Mouse (Mus musculus) hindbrain, embryonic 13.5 days (tissue): ENCODE data around the gene Ube2l3. TPM values are rescaled to one million over a fixed set of nuclear protein-coding genes. Genes with fewer than 3 reads are reported as not detected.
"Not testable (repeated sequence)": the region's sequence is repeated elsewhere in the genome, so short reads cannot be mapped to it uniquely, and the experiment has no call there.

Experiments used
- ATAC-seq: fragments of 200-750 bp; cut with Nextera tagmentation; 2 replicates; pipeline ENCODE4 v1.8.0; 2017; ENCODE audit warnings: moderate TSS enrichment; ENCODE audit not compliant: low FRiP score
- H3K27ac ChIP-seq: fragments of 300-500 bp; sonication (generic); 2 replicates; pipeline ENCODE4 v1.5.1; 2015; ENCODE audit warnings: inconsistent platforms, mild to moderate bottlenecking, moderate library complexity
- H3K27me3 ChIP-seq: fragments of 300-500 bp; sonication (generic); 2 replicates; pipeline ENCODE4 v1.6.1; 2015; ENCODE audit warnings: mild to moderate bottlenecking, inconsistent platforms
- H3K36me3 ChIP-seq: fragments of 300-500 bp; sonication (generic); 2 replicates; pipeline ENCODE4 v1.6.1; 2015; ENCODE audit warnings: mild to moderate bottlenecking, inconsistent platforms
- H3K4me1 ChIP-seq: fragments of 300-500 bp; sonication (generic); replicated peaks from 2 replicates; pipeline ENCODE4 v1.6.1; 2015; ENCODE audit warnings: inconsistent platforms
- H3K4me2 ChIP-seq: fragments of 300-500 bp; sonication (generic); 2 replicates; pipeline ENCODE4 v1.6.1; 2015; ENCODE audit warnings: inconsistent platforms, mild to moderate bottlenecking, moderate library complexity
- H3K4me3 ChIP-seq: fragments of 300-500 bp; sonication (generic); 2 replicates; pipeline ENCODE4 v1.5.1; 2015; ENCODE audit warnings: mild to moderate bottlenecking, inconsistent platforms
- H3K9ac ChIP-seq: fragments of 300-500 bp; sonication (generic); 2 replicates; pipeline ENCODE4 v1.6.1; 2015; ENCODE audit warnings: mild to moderate bottlenecking, inconsistent platforms
- H3K9me3 ChIP-seq: fragments of 300-500 bp; sonication (generic); 2 replicates; pipeline ENCODE4 v1.6.1; 2016; ENCODE audit warnings: inconsistent platforms
- WGBS: fragments of 180-500 bp; shearing (Covaris S2); methylation state at CpG from one replicate; pipeline ENCODE4 v1.1.7; 2015; 5-methylcytosine and 5-hydroxymethylcytosine counted together
- polyA plus RNA-seq: library from polyadenylated mRNA; unstranded; fragments of >200 nt; fragmentation: Nextera tagmentation; extraction: Ambion mirVana; gene quantifications from 2 replicates; pipeline ENCODE4 v1.2.1, GENCODE M21; 2015

Gene Ube2l3
- polyA plus RNA-seq, 1 experiment from 2014 or later, result 319 TPM

GRCm38 (mm10) chr16:17168049-17168448, 34.4 kb downstream of the Ube2l3 start:
- Histone ChIP-seq H3K4me3 (no peak overlapping the region), H3K36me3 (peaks cover 40% of the 10 kb centered on the region), H3K9me3 (no peaks in the 10 kb centered on the region), H3K9ac (no peak overlapping the region), H3K4me1 (no peaks in the 10 kb centered on the region), H3K4me2 (no peak overlapping the region), H3K27ac (no peak overlapping the region), H3K27me3 (no peaks in the 10 kb centered on the region)
- ATAC-seq, result no peak
- WGBS, result 89% methylated on average over 5 of the region's 5 CpGs

GRCm38 (mm10) chr16:17167179-17167578, 35.3 kb downstream of the Ube2l3 start:
- no peaks in the 10 kb centered on the region for H3K9me3 ChIP-seq
- H3K4me2 ChIP-seq, result no peak overlapping the region
- H3K9ac ChIP-seq, result no peak overlapping the region
- no peaks in the 10 kb centered on the region for H3K4me1 ChIP-seq
- no peak overlapping the region for H3K4me3 ChIP-seq
- no peak overlapping the region for H3K27ac ChIP-seq
- H3K36me3 ChIP-seq, result peaks cover 34% of the 10 kb centered on the region
- no peak for ATAC-seq
- no peaks in the 10 kb centered on the region for H3K27me3 ChIP-seq

- H3K4me1 ChIP-seq, H3K4me2 ChIP-seq, H3K9ac ChIP-seq, H3K27ac ChIP-seq, ATAC-seq, H3K4me3 ChIP-seq, H3K27me3 ChIP-seq, H3K9me3 ChIP-seq: not testable (repeated sequence)
- WGBS, result 95% methylated on average over 1 of the region's 1 CpGs
- peaks cover 30% of the 10 kb centered on the region for H3K36me3 ChIP-seq
These were observed 37.0 kb downstream of the Ube2l3 start for GRCm38 (mm10) chr16:17165478-17165877.

DNA sequence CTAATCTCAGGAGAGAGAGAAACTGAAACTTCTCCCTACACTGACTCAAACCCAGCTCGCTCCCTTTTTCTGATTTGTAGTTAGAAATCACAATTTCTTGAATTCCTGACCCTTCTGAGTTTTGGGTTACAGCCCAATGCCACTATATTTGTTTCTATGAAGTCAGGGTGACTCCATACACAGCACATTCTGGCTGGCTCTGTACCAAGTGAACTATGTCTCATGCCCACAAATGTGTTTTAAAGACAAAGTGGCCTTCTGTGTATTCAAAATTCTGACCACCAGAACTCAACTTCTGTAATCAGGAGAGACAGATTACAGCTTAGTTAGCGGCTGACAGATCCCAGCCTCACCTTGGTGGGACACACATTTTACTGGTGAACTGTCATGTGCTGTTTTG, 48.1 kb downstream of the Ube2l3 start:
- Histone ChIP-seq H3K4me1 (no peaks in the 10 kb centered on the region), H3K27ac (no peak overlapping the region), H3K27me3 (no peaks in the 10 kb centered on the region), H3K4me2 (no peak overlapping the region), H3K36me3 (peaks cover 56% of the 10 kb centered on the region), H3K9ac (no peak overlapping the region), H3K9me3 (no peaks in the 10 kb centered on the region), H3K4me3 (no peak overlapping the region)
- WGBS, result 96% methylated on average over 2 of the region's 2 CpGs
- ATAC-seq, result no peak

GRCm38 (mm10) chr16:17151874-17152273, 50.6 kb downstream of the Ube2l3 start:
- H3K36me3 ChIP-seq, result peaks cover 38% of the 10 kb centered on the region
- peaks cover 16% of the 10 kb centered on the region for H3K4me1 ChIP-seq
- WGBS, result 93% methylated on average over 4 of the region's 4 CpGs
- H3K4me3 ChIP-seq, result no peak overlapping the region
- H3K9ac ChIP-seq, result no peak overlapping the region
- peaks cover 7% of the 10 kb centered on the region; the same call in 1 of the 2 replicates for H3K27me3 ChIP-seq
- no peak for ATAC-seq
- no peak overlapping the region for H3K27ac ChIP-seq
- H3K4me2 ChIP-seq, result no peak overlapping the region
- H3K9me3 ChIP-seq, result no peaks in the 10 kb centered on the region

DNA sequence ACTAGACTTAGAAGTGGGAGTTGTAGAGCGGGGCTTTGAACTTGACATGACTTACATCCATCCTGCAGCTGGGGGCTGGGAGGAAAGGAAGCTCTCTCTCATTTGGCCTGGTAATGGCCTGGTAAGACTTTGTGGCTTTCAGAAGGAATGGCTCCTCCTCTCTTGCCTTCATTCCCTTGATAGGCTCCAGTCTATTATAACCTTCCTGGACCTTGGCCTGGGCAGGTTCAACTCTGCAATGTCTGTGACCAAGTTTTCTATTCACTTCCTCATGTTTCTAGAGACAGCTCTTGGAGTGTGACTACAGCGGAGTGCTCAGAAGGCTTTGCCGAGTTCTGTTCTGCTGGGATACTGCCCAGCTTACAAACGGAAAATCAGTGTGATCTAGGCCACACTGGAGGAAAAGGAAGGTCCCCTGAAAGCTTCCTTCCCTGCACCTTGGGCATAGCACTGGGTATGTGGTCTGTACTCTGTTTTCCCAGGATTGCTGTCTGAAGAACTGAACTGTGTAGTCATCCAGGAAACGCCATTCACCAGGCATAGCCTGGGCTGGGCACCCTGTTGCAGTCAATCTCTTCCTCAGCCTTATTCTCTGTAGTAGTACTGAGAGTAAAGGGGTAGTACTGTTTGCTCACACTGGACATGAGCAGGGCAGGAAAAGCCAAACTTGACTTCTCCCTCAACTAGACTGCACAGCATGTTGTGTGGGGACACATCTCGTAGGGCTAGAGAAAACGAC, 51.8 kb downstream of the Ube2l3 start:
- Histone ChIP-seq H3K9me3 (no peaks in the 10 kb centered on the region), H3K4me2 (no peak overlapping the region), H3K27ac (no peak overlapping the region), H3K36me3 (peaks cover 31% of the 10 kb centered on the region), H3K27me3 (peaks cover 7% of the 10 kb centered on the region; the same call in 1 of the 2 replicates), H3K9ac (no peak overlapping the region), H3K4me3 (no peak overlapping the region), H3K4me1 (peaks cover 17% of the 10 kb centered on the region)
- ATAC-seq, result no peak
- 93% methylated on average over 7 of the region's 7 CpGs for WGBS

DNA sequence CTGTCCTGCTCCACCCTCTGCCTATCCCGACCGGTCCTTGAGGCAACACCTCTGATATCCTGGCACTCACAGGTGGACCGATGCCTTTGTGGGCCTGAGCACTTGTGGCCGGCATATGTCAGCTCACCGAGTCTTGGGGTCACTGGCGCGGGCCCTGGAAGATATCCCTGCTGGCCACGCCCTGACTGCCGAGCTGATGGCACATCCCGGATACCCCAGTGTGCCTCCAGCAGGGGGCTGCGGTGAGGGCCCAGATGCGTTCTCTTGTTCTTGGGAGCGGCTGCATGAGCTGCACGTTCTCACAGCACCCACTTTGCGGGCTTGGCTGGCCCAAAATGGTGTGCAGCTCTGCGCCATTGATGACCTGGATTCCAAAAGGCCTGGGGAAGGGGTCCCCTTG, 54.4 kb downstream of the Ube2l3 start:
- 6% methylated on average over 16 of the region's 16 CpGs for WGBS
- ATAC-seq, result peak; percentile 11; the same call in 1 of the 2 replicates
- H3K4me1 ChIP-seq, result peaks cover 17% of the 10 kb centered on the region
- peak overlapping the region; percentile 81 for H3K9ac ChIP-seq
- peaks cover 7% of the 10 kb centered on the region; the same call in 1 of the 2 replicates for H3K27me3 ChIP-seq
- peak overlapping the region; percentile 66 for H3K4me3 ChIP-seq
- H3K9me3 ChIP-seq, result no peaks in the 10 kb centered on the region
- no peak overlapping the region for H3K27ac ChIP-seq
- H3K4me2 ChIP-seq, result peak overlapping the region; percentile 93
- peaks cover 19% of the 10 kb centered on the region for H3K36me3 ChIP-seq

DNA sequence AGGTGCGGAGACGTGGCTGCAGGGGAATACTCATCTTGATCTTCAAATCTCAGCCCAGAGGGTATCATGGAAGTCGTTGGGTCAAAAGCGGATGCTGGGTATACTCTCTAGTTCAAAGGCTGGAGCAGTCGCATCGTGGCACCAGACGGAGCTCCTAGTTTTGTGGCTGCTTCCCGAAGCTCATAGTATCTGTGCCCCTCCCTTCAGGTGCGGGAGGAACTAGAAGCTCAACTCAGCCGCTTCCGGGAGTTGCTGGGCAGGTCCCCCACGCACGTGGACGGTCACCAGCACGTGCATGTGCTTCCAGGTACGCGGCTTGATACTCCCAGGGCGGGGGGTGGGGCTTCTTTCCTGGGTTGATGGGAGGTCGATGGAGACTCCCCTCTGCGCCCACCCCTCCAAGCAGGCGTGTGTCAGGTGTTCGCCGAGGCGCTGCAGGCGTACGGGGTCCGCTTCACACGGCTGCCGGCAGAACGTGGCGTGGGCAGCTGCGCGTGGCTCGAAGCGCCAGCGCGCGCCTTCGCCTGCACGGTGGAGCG, 55.0 kb downstream of the Ube2l3 start:
- ATAC-seq, result peak; percentile 57
- H3K4me3 ChIP-seq, result peak overlapping the region; percentile 66
- peak overlapping the region; percentile 81 for H3K9ac ChIP-seq
- H3K4me2 ChIP-seq, result peak overlapping the region; percentile 93
- peaks cover 7% of the 10 kb centered on the region; the same call in 1 of the 2 replicates for H3K27me3 ChIP-seq
- peaks cover 13% of the 10 kb centered on the region for H3K36me3 ChIP-seq
- H3K9me3 ChIP-seq, result no peaks in the 10 kb centered on the region
- H3K27ac ChIP-seq, result peak overlapping the region; percentile 78; the same call in 1 of the 2 replicates
- under 1% methylated on average over 41 of the region's 41 CpGs for WGBS
- H3K4me1 ChIP-seq, result peaks cover 17% of the 10 kb centered on the region

DNA sequence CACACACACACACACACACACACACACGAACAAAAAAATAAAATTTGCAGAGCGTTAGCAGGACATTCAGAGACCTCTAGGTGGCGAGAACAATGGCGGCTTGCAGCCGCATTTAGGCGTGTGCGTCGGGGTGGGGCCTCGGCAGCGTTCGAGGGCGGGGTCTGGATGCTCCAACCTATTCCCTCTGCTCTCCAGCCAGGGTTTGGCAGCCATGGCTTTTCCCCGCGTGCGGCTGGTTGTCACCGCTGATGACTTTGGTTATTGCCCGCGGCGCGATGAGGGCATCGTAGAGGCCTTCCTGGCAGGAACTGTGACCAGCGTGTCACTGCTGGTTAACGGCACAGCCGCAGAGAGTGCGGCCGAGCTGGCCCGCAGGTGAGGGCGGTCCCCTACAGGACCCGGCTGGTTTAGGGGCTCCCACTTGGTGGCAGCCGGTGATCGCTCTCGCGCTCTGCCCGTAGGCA, 55.6 kb downstream of the Ube2l3 start, which contains the start of gene Ccdc116:
Ccdc116 (minus strand) TSS at position 458 of the 464 bp plus-strand sequence.
- Histone ChIP-seq H3K4me1 (peaks cover 17% of the 10 kb centered on the region), H3K27ac (peak within 1 kb of the TSS; percentile 78), H3K4me3 (peak within 1 kb of the TSS; percentile 66), H3K27me3 (peaks cover 7% of the 10 kb centered on the region; the same call in 1 of the 2 replicates), H3K36me3 (peaks cover 7% of the 10 kb centered on the region; the same call in 1 of the 2 replicates), H3K9me3 (no peaks in the 10 kb centered on the region), H3K4me2 (peak within 1 kb of the TSS; percentile 93), H3K9ac (peak within 1 kb of the TSS; percentile 81)
- under 1% methylated on average over 27 of the region's 34 CpGs for WGBS
- ATAC-seq, result peak; percentile 86

- no peaks in the 10 kb centered on the region for H3K9me3 ChIP-seq
- no peak for ATAC-seq
- peaks cover 17% of the 10 kb centered on the region for H3K4me1 ChIP-seq
- no peak within 1 kb of the TSS for H3K4me2 ChIP-seq
- no peak within 1 kb of the TSS for H3K4me3 ChIP-seq
- 15% methylated on average over 7 of the region's 7 CpGs for WGBS
- H3K27me3 ChIP-seq, result peaks cover 7% of the 10 kb centered on the region; the same call in 1 of the 2 replicates
- no peak within 1 kb of the TSS for H3K27ac ChIP-seq
- H3K9ac ChIP-seq, result no peak within 1 kb of the TSS
- H3K36me3 ChIP-seq, result no peaks in the 10 kb centered on the region
These were observed 58.1 kb downstream of the Ube2l3 start, which contains the start of gene Ydjc for GRCm38 (mm10) chr16:17144339-17144738. Ydjc (plus strand) TSS chr16:17144621.

- no peak overlapping the region for H3K9ac ChIP-seq
- no peaks in the 10 kb centered on the region for H3K36me3 ChIP-seq
- 89% methylated on average over 15 of the region's 15 CpGs for WGBS
- H3K4me1 ChIP-seq, result peaks cover 6% of the 10 kb centered on the region
- H3K4me3 ChIP-seq, result no peak overlapping the region
- H3K4me2 ChIP-seq, result no peak overlapping the region
- no peak overlapping the region for H3K27ac ChIP-seq
- H3K9me3 ChIP-seq, result no peaks in the 10 kb centered on the region
- H3K27me3 ChIP-seq, result no peaks in the 10 kb centered on the region
- ATAC-seq, result no peak
These were observed 65.1 kb downstream of the Ube2l3 start for GRCm38 (mm10) chr16:17137355-17137754.

DNA sequence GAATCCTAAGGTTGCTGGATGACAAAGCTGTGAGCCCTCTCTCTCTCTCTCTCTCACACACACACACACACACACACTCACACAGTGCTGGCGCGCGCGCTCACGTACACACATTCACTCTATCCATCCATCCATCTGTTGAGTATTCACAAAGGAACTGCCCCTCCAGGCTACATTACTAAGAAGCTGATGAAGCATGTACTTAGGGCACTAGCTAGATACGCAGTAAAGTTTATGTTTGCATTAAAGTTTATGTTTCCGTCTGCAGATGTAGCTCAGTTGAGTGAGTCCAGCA, 69.6 kb downstream of the Ube2l3 start:
- Histone ChIP-seq H3K9me3 (no peaks in the 10 kb centered on the region), H3K27me3 (0 out of 2 replicates have a peak, but pooled peaks cover 2% of the 10 kb centered on the region), H3K4me2 (peak overlapping the region; percentile 95), H3K4me3 (peak overlapping the region; percentile 62), H3K27ac (0 out of 2 replicates have a peak overlapping the region, but pooled peaks have one; percentile 2), H3K9ac (peak overlapping the region; percentile 79), H3K4me1 (peaks cover 18% of the 10 kb centered on the region), H3K36me3 (no peaks in the 10 kb centered on the region)
- 37% methylated on average over 7 of the region's 7 CpGs for WGBS
- peak; percentile 21; the same call in 1 of the 2 replicates for ATAC-seq
